Mouse (Mus musculus): Measurements from ENCODE around the gene Hsf2bp. TPM values are rescaled to one million over a fixed set of nuclear protein-coding genes. Genes with fewer than 3 reads are reported as not detected.
"Not testable (repeated sequence)": the region's sequence is repeated elsewhere in the genome, so short reads cannot be mapped to it uniquely, and the experiment has no call there.

Hsf2bp gene
- not detected in 2 replicates for polyA plus RNA-seq (2012; ENCODE audit: insufficient read depth, insufficient read length, missing spikeins)

GRCm38 (mm10) chr17:32035609-32036508, at the start of gene Hsf2bp, which contains the start of gene Rrp1b:
Gene Hsf2bp, minus strand, starts transcription at chr17:32036349.
Gene Rrp1b, plus strand, starts transcription at chr17:32036100.
- Histone ChIP-seq H3K4me3 (ENCODE audit: insufficient read depth, low read depth, low read length) (peak within 1 kb of the TSS; percentile 97), H3K27ac (replicated peaks; ENCODE audit: low read depth, low read length) (peak within 1 kb of the TSS; percentile 69), H3K4me1 (ENCODE audit: control insufficient read depth, insufficient read depth, insufficient read length, low read length) (peaks cover 3% of the 10 kb centered on the region; the same call in 1 of the 2 replicates)

GRCm38 (mm10) chr17:32083351-32083750, 47.2 kb upstream of the Hsf2bp start:
- H3K27ac ChIP-seq (replicated peaks; ENCODE audit: low read depth, low read length) = no peak overlapping the region
- no peaks in the 10 kb centered on the region for H3K4me1 ChIP-seq (ENCODE audit: control insufficient read depth, insufficient read depth, insufficient read length, low read length)
- H3K4me3 ChIP-seq (ENCODE audit: insufficient read depth, low read depth, low read length) = no peak overlapping the region

- Histone ChIP-seq H3K4me3 (ENCODE audit: insufficient read depth, low read depth, low read length) (no peak overlapping the region), H3K4me1 (ENCODE audit: control insufficient read depth, insufficient read depth, insufficient read length, low read length) (no peaks in the 10 kb centered on the region), H3K27ac (replicated peaks; ENCODE audit: low read depth, low read length) (no peak overlapping the region)
Observed at GRCm38 (mm10) chr17:32075164-32075563, 39.0 kb upstream of the Hsf2bp start.

- H3K4me3 ChIP-seq (ENCODE audit: insufficient read depth, low read depth, low read length) = no peak overlapping the region
Observed at GRCm38 (mm10) chr17:32074658-32075057, 38.5 kb upstream of the Hsf2bp start.

GRCm38 (mm10) chr17:32073359-32073758, 37.2 kb upstream of the Hsf2bp start:
- H3K27ac ChIP-seq (replicated peaks; ENCODE audit: low read depth, low read length) = no peak overlapping the region
- no peaks in the 10 kb centered on the region for H3K4me1 ChIP-seq (ENCODE audit: control insufficient read depth, insufficient read depth, insufficient read length, low read length)
- no peak overlapping the region for H3K4me3 ChIP-seq (ENCODE audit: insufficient read depth, low read depth, low read length)

More at GRCm38 (mm10) chr17:32074658-32075057, 38.5 kb upstream of the Hsf2bp start:
- H3K4me1 ChIP-seq (ENCODE audit: control insufficient read depth, insufficient read depth, insufficient read length, low read length) = no peaks in the 10 kb centered on the region
- H3K27ac ChIP-seq (replicated peaks; ENCODE audit: low read depth, low read length) = no peak overlapping the region

DNA sequence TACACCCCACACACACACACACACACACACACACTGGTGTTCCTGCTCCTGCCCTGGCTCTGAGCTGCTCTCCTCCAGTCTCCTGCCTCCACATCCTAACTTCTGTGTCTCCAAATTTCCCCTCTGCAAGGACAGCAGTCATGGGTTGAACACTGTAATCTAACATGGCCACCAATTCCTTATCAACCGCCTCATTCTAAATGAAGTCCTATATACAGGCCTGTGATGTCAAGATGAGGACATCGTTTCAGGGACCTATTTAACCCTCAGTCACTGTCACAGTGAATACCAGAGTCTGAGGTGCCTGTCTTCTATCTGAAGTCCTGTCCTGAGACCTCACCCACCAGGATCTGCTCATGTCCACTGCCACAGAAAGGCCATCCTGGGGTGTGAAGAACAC, 32.7 kb upstream of the Hsf2bp start:
- H3K4me1 ChIP-seq (ENCODE audit: control insufficient read depth, insufficient read depth, insufficient read length, low read length) = no peaks in the 10 kb centered on the region
- no peak overlapping the region for H3K27ac ChIP-seq (replicated peaks; ENCODE audit: low read depth, low read length)
- H3K4me3 ChIP-seq (ENCODE audit: insufficient read depth, low read depth, low read length) = no peak overlapping the region

GRCm38 (mm10) chr17:32068381-32068780, 32.2 kb upstream of the Hsf2bp start:
- Histone ChIP-seq H3K4me3 (ENCODE audit: insufficient read depth, low read depth, low read length) (no peak overlapping the region), H3K4me1 (ENCODE audit: control insufficient read depth, insufficient read depth, insufficient read length, low read length) (no peaks in the 10 kb centered on the region), H3K27ac (replicated peaks; ENCODE audit: low read depth, low read length) (no peak overlapping the region)

GRCm38 (mm10) chr17:32067541-32067940, 31.4 kb upstream of the Hsf2bp start:
- Histone ChIP-seq H3K27ac (replicated peaks; ENCODE audit: low read depth, low read length) (no peak overlapping the region), H3K4me1 (ENCODE audit: control insufficient read depth, insufficient read depth, insufficient read length, low read length) (no peaks in the 10 kb centered on the region), H3K4me3 (ENCODE audit: insufficient read depth, low read depth, low read length) (no peak overlapping the region)

GRCm38 (mm10) chr17:32064762-32065161, 28.6 kb upstream of the Hsf2bp start:
- not testable (repeated sequence) for H3K4me1 ChIP-seq (ENCODE audit: control insufficient read depth, insufficient read depth, insufficient read length, low read length); H3K4me3 ChIP-seq (ENCODE audit: insufficient read depth, low read depth, low read length); H3K27ac ChIP-seq (replicated peaks; ENCODE audit: low read depth, low read length)

DNA sequence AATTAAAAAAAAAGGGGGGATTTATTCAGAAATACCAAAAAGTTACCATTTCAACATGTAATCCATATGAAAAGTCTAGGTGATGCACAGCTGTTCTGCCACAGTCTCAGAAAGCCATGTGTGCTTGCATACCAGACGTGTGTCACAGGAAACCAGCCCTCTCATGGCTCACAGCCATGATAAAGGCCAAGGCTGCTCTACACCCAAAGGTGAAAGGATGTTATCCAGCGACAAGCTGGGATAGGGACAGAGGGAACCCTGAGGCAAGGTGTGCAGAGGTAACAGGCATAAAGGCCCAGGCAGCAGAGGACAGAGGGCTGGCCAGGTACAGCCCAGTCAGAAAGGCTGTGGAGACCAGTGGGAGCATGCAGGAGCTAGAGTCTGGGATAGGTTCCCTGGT, 27.5 kb upstream of the Hsf2bp start:
- Histone ChIP-seq H3K27ac (replicated peaks; ENCODE audit: low read depth, low read length) (no peak overlapping the region), H3K4me3 (ENCODE audit: insufficient read depth, low read depth, low read length) (no peak overlapping the region), H3K4me1 (ENCODE audit: control insufficient read depth, insufficient read depth, insufficient read length, low read length) (no peaks in the 10 kb centered on the region)

GRCm38 (mm10) chr17:32061219-32061618, 25.1 kb upstream of the Hsf2bp start:
- Histone ChIP-seq H3K4me3 (ENCODE audit: insufficient read depth, low read depth, low read length) (no peak overlapping the region), H3K27ac (replicated peaks; ENCODE audit: low read depth, low read length) (no peak overlapping the region), H3K4me1 (ENCODE audit: control insufficient read depth, insufficient read depth, insufficient read length, low read length) (no peaks in the 10 kb centered on the region)

- Histone ChIP-seq H3K27ac (replicated peaks; ENCODE audit: low read depth, low read length) (no peak overlapping the region), H3K4me3 (ENCODE audit: insufficient read depth, low read depth, low read length) (no peak overlapping the region), H3K4me1 (ENCODE audit: control insufficient read depth, insufficient read depth, insufficient read length, low read length) (no peaks in the 10 kb centered on the region)
Observed at GRCm38 (mm10) chr17:32059084-32059483, 22.9 kb upstream of the Hsf2bp start.

DNA sequence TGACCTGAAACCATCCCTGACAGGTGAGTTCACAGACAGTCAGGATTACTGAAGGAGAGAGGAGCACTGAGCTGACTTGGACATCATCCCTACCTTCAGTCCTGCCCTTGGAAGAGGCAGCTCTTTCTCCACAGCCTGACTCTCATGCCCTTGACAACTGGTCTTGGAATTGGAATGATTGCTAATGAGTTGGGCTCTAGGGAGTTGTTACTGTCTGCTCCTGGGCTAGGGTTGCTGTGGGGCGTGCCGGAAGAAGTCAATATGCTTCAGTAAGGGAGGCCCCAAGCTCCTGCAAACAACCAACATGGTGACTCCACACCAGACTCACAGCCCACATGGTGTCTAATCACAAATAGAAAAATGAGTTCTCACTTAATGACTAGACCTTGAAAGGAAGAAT, 21.7 kb upstream of the Hsf2bp start:
- H3K4me1 ChIP-seq (ENCODE audit: control insufficient read depth, insufficient read depth, insufficient read length, low read length) = no peaks in the 10 kb centered on the region
- H3K27ac ChIP-seq (replicated peaks; ENCODE audit: low read depth, low read length) = no peak overlapping the region
- H3K4me3 ChIP-seq (ENCODE audit: insufficient read depth, low read depth, low read length) = no peak overlapping the region

DNA sequence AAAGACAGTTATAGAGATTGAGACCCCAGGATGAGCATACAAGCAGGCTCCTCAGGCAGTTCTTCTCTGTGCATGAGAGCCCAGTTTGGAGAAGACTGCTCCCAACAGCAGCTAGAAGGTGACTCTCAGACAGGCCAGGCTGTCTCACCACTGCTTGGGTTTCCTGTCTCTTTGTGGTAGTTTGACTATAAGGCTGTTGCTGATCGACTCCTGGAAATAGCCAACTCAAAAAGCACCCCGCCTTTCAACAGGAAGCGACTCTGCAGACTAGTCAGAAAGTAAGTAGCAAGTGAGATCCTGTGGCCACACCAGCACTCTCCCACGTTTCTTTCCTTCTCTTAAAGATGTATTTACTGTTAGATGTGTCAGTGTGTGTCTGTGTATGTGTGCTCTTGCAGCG, 17.5 kb upstream of the Hsf2bp start:
- no peak overlapping the region for H3K4me3 ChIP-seq (ENCODE audit: insufficient read depth, low read depth, low read length)
- H3K4me1 ChIP-seq (ENCODE audit: control insufficient read depth, insufficient read depth, insufficient read length, low read length) = peaks cover 3% of the 10 kb centered on the region; the same call in 1 of the 2 replicates
- H3K27ac ChIP-seq (replicated peaks; ENCODE audit: low read depth, low read length) = no peak overlapping the region

DNA sequence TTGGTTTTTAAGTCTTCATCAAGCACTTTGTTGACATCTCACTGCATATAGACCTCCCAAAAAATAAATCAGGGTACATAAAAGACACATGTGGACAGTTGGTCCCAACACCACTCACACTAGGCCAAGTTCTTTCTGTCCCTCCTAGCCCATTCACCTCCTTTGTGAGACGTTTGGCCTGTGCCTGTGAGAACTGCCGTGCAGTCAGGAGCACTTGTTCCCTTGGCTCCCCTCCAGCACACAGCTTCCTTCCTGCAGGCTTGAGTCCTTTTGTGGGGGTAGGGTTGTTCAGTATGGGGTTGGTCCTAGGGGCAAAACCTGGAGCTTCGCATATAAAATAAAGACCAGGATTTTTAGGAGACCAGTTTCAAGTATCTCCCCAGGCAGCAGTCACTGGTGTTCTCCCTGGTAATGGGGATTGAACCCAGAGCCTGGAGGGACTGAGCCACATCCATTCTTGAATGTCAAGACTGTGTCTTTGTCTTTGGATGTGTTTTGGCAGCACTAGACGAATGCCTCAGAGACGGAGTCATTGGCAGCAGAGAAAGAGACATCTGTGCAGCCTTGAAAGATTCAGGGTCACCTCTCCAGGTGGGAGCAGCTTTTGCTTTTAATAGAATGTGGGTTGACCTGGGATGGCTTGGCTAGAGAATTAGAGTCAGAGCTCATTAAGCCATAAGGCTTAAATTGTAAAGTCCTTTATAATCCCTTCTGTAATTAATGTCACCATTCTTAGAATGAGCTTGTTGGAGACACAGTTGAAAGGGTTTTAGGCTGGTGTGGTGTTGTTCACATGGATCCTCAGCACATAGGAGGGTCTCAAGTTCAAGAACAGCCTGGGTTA, 16.3 kb upstream of the Hsf2bp start:
- peaks cover 3% of the 10 kb centered on the region; the same call in 1 of the 2 replicates for H3K4me1 ChIP-seq (ENCODE audit: control insufficient read depth, insufficient read depth, insufficient read length, low read length)
- H3K4me3 ChIP-seq (ENCODE audit: insufficient read depth, low read depth, low read length) = no peak overlapping the region
- H3K27ac ChIP-seq (replicated peaks; ENCODE audit: low read depth, low read length) = no peak overlapping the region

Data from brown adipose tissue, adult 24 weeks (tissue).